Mouse (Mus musculus): ENCODE data around the gene Gm3839. TPM values are rescaled to one million over a fixed set of nuclear protein-coding genes. Genes with fewer than 3 reads are reported as not detected.

Gm3839 gene
- polyA plus RNA-seq, 1 experiment from 2014 or later, result 2.1 TPM

Small RNA genes within 50 kb of the gene (microRNA-seq; reads per million reads assigned to microRNA genes)
- not detected for gene Mir5124b

Other genes with a start within 250 kb of the Gm3839 start
- 3.1 and 3.3 TPM in 2 replicates for gene Fhit, start 194.7 kb downstream of the Gm3839 start, polyA plus RNA-seq (2016; fragmentation: Nextera tagmentation; extraction: Ambion mirVana)
- gene Ptprg, start 196.8 kb upstream of the Gm3839 start, polyA plus RNA-seq (2016; fragmentation: Nextera tagmentation; extraction: Ambion mirVana), result 36.3 and 40.7 TPM in 2 replicates

All from embryonic facial prominence, embryonic 10.5 days (tissue).